Mouse (Mus musculus): Measurements from ENCODE around the gene Wdr13. TPM values are rescaled to one million over a fixed set of nuclear protein-coding genes. Genes with fewer than 3 reads are reported as not detected.

The Wdr13 gene
- polyA plus RNA-seq, 1 experiment = 11.2 TPM

DNA sequence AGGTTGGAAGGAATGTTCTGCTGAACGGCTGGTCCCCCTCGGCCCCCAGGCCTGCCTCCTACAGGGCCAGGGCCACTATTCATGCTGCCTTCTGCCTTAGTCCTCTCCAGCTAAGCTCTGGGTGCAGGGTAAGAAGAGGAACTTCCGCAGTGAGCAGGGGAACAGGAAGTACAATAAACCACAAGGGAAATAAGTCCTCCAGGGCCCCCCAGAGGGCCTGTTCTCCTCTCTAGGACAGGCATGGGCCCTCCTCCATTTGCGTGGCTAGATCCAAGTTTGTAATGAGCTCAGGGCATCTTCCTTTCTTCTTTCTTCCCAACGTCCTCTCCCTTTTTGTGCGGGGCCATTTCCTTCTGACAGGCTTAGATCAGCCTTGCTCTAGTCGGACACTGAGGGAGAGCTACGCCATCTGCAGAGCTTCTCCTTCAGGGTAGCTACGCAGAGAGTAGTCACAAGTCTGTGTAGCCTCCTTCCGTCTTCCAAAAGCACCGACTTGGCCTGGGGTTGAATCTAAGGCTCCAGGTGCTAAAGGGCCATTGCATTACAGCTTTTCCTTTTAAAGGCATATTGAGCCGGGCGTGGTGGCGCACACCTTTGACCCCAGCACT is 42.2 kb downstream of the Wdr13 start, which contains the start of gene Was:
TSS of gene Was (minus strand) at position 153 of the 608 bp plus-strand sequence.
- H3K36me3 ChIP-seq (ENCODE audit: control insufficient read depth, insufficient read depth, low read length, poor library complexity, severe bottlenecking) = no peaks in the 10 kb centered on the region
- no peaks in the 10 kb centered on the region for H3K9me3 ChIP-seq (replicated peaks; ENCODE audit: control insufficient read depth, insufficient read depth, low read length, poor library complexity, severe bottlenecking)
- no peaks in the 10 kb centered on the region for H3K27me3 ChIP-seq (ENCODE audit: control insufficient read depth, insufficient read depth, low read length, poor library complexity, severe bottlenecking)
- H3K4me3 ChIP-seq (ENCODE audit: low read depth, low read length) = no peak within 1 kb of the TSS; the same call in 1 of the 2 replicates
- H3K9ac ChIP-seq (ENCODE audit: low read depth, poor library complexity, severe bottlenecking) = no peak within 1 kb of the TSS
- H3K4me1 ChIP-seq (ENCODE audit: control insufficient read depth, insufficient read depth, low read length) = no peaks in the 10 kb centered on the region
- TF ChIP-seq EP300 (IDR thresholded peaks at IDR 0.05; ENCODE audit: insufficient read depth, low read depth, low read length) (no peak), POLR2A (IDR thresholded peaks at IDR 0.05; ENCODE audit: insufficient read depth, low read length) (no peak), CTCF (IDR thresholded peaks at IDR 0.05; ENCODE audit: low read depth, low read length) (no peak)
- no peak within 1 kb of the TSS for H3K27ac ChIP-seq (ENCODE audit: insufficient read depth, low read length)

DNA sequence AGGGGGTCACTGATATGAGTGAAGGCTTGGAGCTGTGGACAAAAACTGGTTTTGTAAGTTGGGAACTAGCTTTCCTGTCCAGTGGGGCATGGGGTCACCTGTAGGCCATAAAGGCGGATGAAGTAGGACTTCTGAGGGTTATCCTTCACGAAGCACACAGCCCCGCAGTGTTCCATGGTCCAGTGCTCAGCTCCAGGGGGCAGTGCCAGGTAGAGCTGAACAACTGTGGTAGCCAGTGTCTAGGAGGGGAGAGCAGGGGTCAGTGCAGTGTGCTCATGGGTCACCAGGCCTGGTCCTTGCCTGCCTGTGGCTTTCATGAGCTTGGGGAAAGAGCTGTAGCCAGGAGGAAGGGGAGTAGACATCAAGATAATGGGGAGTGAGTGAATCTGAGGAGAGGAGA is 42.9 kb downstream of the Wdr13 start:
- Histone ChIP-seq H3K27ac (ENCODE audit: insufficient read depth, low read length) (no peak overlapping the region), H3K4me1 (ENCODE audit: control insufficient read depth, insufficient read depth, low read length) (no peaks in the 10 kb centered on the region), H3K4me3 (ENCODE audit: low read depth, low read length) (no peak overlapping the region), H3K9ac (ENCODE audit: low read depth, poor library complexity, severe bottlenecking) (no peak overlapping the region), H3K27me3 (ENCODE audit: control insufficient read depth, insufficient read depth, low read length, poor library complexity, severe bottlenecking) (no peaks in the 10 kb centered on the region), H3K36me3 (ENCODE audit: control insufficient read depth, insufficient read depth, low read length, poor library complexity, severe bottlenecking) (no peaks in the 10 kb centered on the region), H3K9me3 (replicated peaks; ENCODE audit: control insufficient read depth, insufficient read depth, low read length, poor library complexity, severe bottlenecking) (no peaks in the 10 kb centered on the region)
- no peak for TF ChIP-seq POLR2A (IDR thresholded peaks at IDR 0.05; ENCODE audit: insufficient read depth, low read length)
- no peak for TF ChIP-seq CTCF (IDR thresholded peaks at IDR 0.05; ENCODE audit: low read depth, low read length)
- no peak for TF ChIP-seq EP300 (IDR thresholded peaks at IDR 0.05; ENCODE audit: insufficient read depth, low read depth, low read length)

DNA sequence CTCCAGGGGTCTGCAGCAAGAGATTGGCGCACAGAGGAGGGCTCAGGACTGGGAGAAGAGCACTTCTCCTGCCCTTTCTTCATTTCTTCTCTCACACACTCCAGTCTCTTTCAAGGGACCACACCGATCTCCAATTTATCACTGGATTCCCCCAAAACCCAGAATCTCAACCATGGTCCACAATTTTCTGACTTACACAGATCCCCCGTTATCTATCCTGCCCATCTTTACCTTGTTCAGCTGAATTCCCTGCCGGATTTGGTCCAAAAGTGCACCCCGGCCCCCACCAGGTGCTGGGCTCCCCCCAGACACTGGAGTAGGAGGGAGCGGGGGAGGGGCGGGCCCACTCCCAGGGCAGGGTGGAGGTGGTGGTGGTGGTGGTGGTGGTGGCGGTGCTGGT is 47.1 kb downstream of the Wdr13 start:
- H3K27ac ChIP-seq (ENCODE audit: insufficient read depth, low read length) = no peak overlapping the region
- no peaks in the 10 kb centered on the region for H3K9me3 ChIP-seq (replicated peaks; ENCODE audit: control insufficient read depth, insufficient read depth, low read length, poor library complexity, severe bottlenecking)
- H3K4me1 ChIP-seq (ENCODE audit: control insufficient read depth, insufficient read depth, low read length) = no peaks in the 10 kb centered on the region
- no peak for TF ChIP-seq EP300 (IDR thresholded peaks at IDR 0.05; ENCODE audit: insufficient read depth, low read depth, low read length)
- no peaks in the 10 kb centered on the region for H3K36me3 ChIP-seq (ENCODE audit: control insufficient read depth, insufficient read depth, low read length, poor library complexity, severe bottlenecking)
- H3K9ac ChIP-seq (ENCODE audit: low read depth, poor library complexity, severe bottlenecking) = no peak overlapping the region
- no peaks in the 10 kb centered on the region for H3K27me3 ChIP-seq (ENCODE audit: control insufficient read depth, insufficient read depth, low read length, poor library complexity, severe bottlenecking)
- H3K4me3 ChIP-seq (ENCODE audit: low read depth, low read length) = no peak overlapping the region

DNA sequence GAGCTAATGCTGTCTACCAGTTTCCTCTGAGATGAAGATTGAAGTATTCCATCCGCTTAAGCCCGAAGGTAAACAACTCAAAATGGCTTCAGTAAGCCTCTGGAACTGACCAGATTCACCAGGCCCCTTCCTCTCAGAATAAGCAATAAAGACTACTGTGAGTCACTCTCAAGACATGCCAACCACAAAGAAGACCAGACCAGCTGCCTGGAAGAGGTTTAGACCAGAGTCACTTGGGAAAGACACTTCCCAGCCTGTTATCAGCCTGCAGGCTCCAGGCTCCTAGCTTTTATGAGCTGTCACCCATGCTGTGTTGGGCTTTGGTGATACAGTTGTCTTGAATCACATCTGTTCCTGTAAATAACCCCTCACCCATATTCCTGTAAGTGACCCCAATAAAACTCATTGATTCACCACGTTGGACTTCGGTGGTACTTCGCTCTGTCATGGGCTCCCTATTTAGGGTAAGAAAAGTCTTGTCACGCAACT is 47.9 kb downstream of the Wdr13 start:
- no peaks in the 10 kb centered on the region for H3K9me3 ChIP-seq (replicated peaks; ENCODE audit: control insufficient read depth, insufficient read depth, low read length, poor library complexity, severe bottlenecking)
- H3K27me3 ChIP-seq (ENCODE audit: control insufficient read depth, insufficient read depth, low read length, poor library complexity, severe bottlenecking) = no peaks in the 10 kb centered on the region
- H3K4me3 ChIP-seq (ENCODE audit: low read depth, low read length) = no peak overlapping the region
- H3K4me1 ChIP-seq (ENCODE audit: control insufficient read depth, insufficient read depth, low read length) = no peaks in the 10 kb centered on the region
- H3K9ac ChIP-seq (ENCODE audit: low read depth, poor library complexity, severe bottlenecking) = no peak overlapping the region
- TF ChIP-seq POLR2A (IDR thresholded peaks at IDR 0.05; ENCODE audit: insufficient read depth, low read length) (no peak), EP300 (IDR thresholded peaks at IDR 0.05; ENCODE audit: insufficient read depth, low read depth, low read length) (no peak), CTCF (IDR thresholded peaks at IDR 0.05; ENCODE audit: low read depth, low read length) (no peak)
- H3K36me3 ChIP-seq (ENCODE audit: control insufficient read depth, insufficient read depth, low read length, poor library complexity, severe bottlenecking) = no peaks in the 10 kb centered on the region
- H3K27ac ChIP-seq (ENCODE audit: insufficient read depth, low read length) = no peak overlapping the region

GRCm38 (mm10) chrX:8075104-8075503 is 57.6 kb downstream of the Wdr13 start:
- H3K4me3 ChIP-seq (ENCODE audit: low read depth, low read length) = peak overlapping the region; percentile 70
- H3K27me3 ChIP-seq (ENCODE audit: control insufficient read depth, insufficient read depth, low read length, poor library complexity, severe bottlenecking) = no peaks in the 10 kb centered on the region
- H3K9ac ChIP-seq (ENCODE audit: low read depth, poor library complexity, severe bottlenecking) = peak overlapping the region; percentile 42; the same call in 1 of the 2 replicates
- peaks cover 9% of the 10 kb centered on the region for H3K36me3 ChIP-seq (ENCODE audit: control insufficient read depth, insufficient read depth, low read length, poor library complexity, severe bottlenecking)
- H3K9me3 ChIP-seq (replicated peaks; ENCODE audit: control insufficient read depth, insufficient read depth, low read length, poor library complexity, severe bottlenecking) = no peaks in the 10 kb centered on the region
- TF ChIP-seq CTCF (IDR thresholded peaks at IDR 0.05; ENCODE audit: low read depth, low read length) = no peak
- H3K27ac ChIP-seq (ENCODE audit: insufficient read depth, low read length) = no peak overlapping the region
- no peaks in the 10 kb centered on the region for H3K4me1 ChIP-seq (ENCODE audit: control insufficient read depth, insufficient read depth, low read length)

DNA sequence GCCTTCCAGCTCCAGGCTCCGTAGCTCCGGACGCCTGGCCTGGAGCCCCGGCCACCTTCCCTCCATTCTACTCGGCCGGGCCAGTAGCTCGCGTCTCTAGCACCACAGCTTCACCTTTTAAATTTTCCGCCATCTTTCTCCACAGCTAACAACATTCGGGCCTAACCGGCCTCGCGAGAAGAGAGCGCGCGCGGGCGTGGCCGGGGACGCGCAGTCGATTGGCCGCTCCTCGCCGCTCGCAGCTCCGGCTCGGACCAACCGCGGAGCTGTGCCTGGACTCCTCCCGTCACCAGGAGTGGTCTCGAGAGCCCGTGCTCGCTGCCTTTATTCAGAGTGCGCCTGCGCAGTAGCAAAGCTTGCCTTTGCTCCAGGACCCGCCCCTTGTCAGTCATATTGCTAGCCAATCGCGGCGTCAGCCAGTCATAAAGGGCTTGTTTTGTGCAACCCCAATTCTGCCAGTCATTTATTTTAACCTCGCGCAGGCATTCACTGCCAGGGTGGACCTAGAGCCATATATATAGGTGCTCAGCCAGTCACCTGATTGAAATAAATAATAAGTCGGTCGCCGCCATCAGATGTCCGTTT is 58.2 kb downstream of the Wdr13 start, which contains the start of gene Suv39h1:
TSS of gene Suv39h1 (minus strand) at position 331 of the 585 bp plus-strand sequence.
- Histone ChIP-seq H3K27me3 (ENCODE audit: control insufficient read depth, insufficient read depth, low read length, poor library complexity, severe bottlenecking) (no peaks in the 10 kb centered on the region), H3K27ac (ENCODE audit: insufficient read depth, low read length) (peak within 1 kb of the TSS; percentile 41), H3K4me3 (ENCODE audit: low read depth, low read length) (peak within 1 kb of the TSS; percentile 83), H3K4me1 (ENCODE audit: control insufficient read depth, insufficient read depth, low read length) (no peaks in the 10 kb centered on the region), H3K36me3 (ENCODE audit: control insufficient read depth, insufficient read depth, low read length, poor library complexity, severe bottlenecking) (peaks cover 15% of the 10 kb centered on the region), H3K9me3 (replicated peaks; ENCODE audit: control insufficient read depth, insufficient read depth, low read length, poor library complexity, severe bottlenecking) (no peaks in the 10 kb centered on the region), H3K9ac (ENCODE audit: low read depth, poor library complexity, severe bottlenecking) (peak within 1 kb of the TSS; percentile 97)
- TF ChIP-seq POLR2A (IDR thresholded peaks at IDR 0.05; ENCODE audit: insufficient read depth, low read length) (no peak), EP300 (IDR thresholded peaks at IDR 0.05; ENCODE audit: insufficient read depth, low read depth, low read length) (no peak), CTCF (IDR thresholded peaks at IDR 0.05; ENCODE audit: low read depth, low read length) (no peak)

All from ES-Bruce4 (cell line).